Mouse (Mus musculus) intestine, postnatal 0 days (tissue): Measurements from ENCODE around the gene Dnah5. TPM values are rescaled to one million over a fixed set of nuclear protein-coding genes. Genes with fewer than 3 reads are reported as not detected.

Source experiments
- ATAC-seq: fragments of 200-750 bp; cut with Nextera tagmentation; 2 replicates; pipeline ENCODE4 v1.8.0; 2017; ENCODE audit warnings: mild to moderate bottlenecking, moderate TSS enrichment, moderate library complexity
- H3K27ac ChIP-seq: fragments of 300-500 bp; sonication (generic); 2 replicates; pipeline ENCODE4 v1.5.1; 2014; ENCODE audit warnings: mild to moderate bottlenecking, low read depth, low read length, moderate library complexity
- H3K27me3 ChIP-seq: fragments of 300-500 bp; sonication (generic); replicated peaks from 2 replicates; pipeline ENCODE4 v1.6.1; 2014; ENCODE audit warnings: low read length, mixed read lengths; ENCODE audit not compliant: control insufficient read depth, insufficient read depth
- H3K36me3 ChIP-seq: fragments of 300-500 bp; sonication (generic); 2 replicates; pipeline ENCODE4 v1.6.1; 2014; ENCODE audit warnings: mild to moderate bottlenecking, moderate library complexity; ENCODE audit not compliant: control insufficient read depth, insufficient read depth
- H3K4me1 ChIP-seq: fragments of 300-500 bp; sonication (generic); replicated peaks from 2 replicates; pipeline ENCODE4 v1.6.1; 2014; ENCODE audit warnings: antibody characterized with exemption, low read length, mixed read lengths; ENCODE audit not compliant: control insufficient read depth, insufficient read depth
- H3K4me2 ChIP-seq: fragments of 300-500 bp; sonication (generic); replicated peaks from 2 replicates; pipeline ENCODE4 v1.6.1; 2014; ENCODE audit warnings: low read depth, mild to moderate bottlenecking, moderate library complexity
- H3K4me3 ChIP-seq: fragments of 300-500 bp; sonication (generic); 2 replicates; pipeline ENCODE4 v1.5.1; 2014; ENCODE audit warnings: low read depth, low read length
- H3K9ac ChIP-seq: fragments of 300-500 bp; sonication (generic); 2 replicates; pipeline ENCODE4 v1.6.1; 2014; ENCODE audit warnings: mild to moderate bottlenecking, low read depth, low read length
- H3K9me3 ChIP-seq: fragments of 300-500 bp; sonication (generic); 2 replicates; pipeline ENCODE4 v1.6.1; 2016; ENCODE audit warnings: mixed run types; ENCODE audit not compliant: control insufficient read depth
- CTCF ChIP-seq: sonication (generic); IDR thresholded peaks from 2 replicates; pipeline ENCODE4 v1.5.1; 2016; ENCODE audit warnings: low read depth, mild to moderate bottlenecking, control low read depth, antibody characterized with exemption, moderate library complexity
- WGBS: fragments of 180-500 bp; shearing (Covaris S2); extraction: QIAGEN DNeasy Blood & Tissue Kit; methylation state at CpG from one replicate; pipeline ENCODE4 v1.1.7; 2014; 5-methylcytosine and 5-hydroxymethylcytosine counted together
- polyA plus RNA-seq: library from polyadenylated mRNA; unstranded; fragments of >200 nt; fragmentation: Nextera tagmentation; extraction: Ambion mirVana; gene quantifications from 2 replicates; pipeline ENCODE4 v1.2.1, GENCODE M21; 2015

The Dnah5 gene
- polyA plus RNA-seq, 1 experiment from 2014 or later, result 0.01 TPM

DNA sequence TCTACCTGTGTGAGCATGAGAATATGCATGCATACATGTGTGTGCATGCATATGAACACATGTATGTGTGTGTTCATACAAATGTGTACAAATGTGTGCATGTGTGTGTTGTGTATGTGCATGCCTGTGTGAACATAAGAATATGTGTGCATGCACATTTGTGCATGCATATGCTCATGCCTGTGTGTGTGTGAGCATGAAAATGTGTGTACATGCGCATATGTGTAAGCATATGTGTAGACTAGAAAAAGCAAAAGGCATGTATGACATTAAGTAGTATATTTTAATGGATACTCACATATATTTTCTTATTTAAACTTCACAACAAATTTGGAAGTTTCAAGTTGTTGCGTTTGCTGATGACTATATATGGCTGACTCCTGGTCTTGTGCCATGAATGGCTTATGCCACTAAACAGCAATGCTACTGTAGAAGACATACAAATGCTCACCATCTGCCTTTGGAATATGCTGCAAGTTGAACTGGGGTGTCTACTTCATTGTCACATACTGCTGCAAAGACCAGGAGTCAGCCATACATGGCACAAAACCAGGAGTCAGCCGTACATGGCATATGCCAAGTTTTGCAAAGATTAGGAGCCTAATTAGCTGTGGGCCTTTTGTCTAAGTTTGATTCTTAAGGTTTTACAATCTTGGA lies 263.2 kb downstream of the Dnah5 start:
- TF ChIP-seq CTCF, result no peak
- Histone ChIP-seq H3K27me3 (no peaks in the 10 kb centered on the region), H3K4me1 (no peaks in the 10 kb centered on the region), H3K4me2 (no peak overlapping the region), H3K27ac (no peak overlapping the region), H3K36me3 (no peaks in the 10 kb centered on the region), H3K9me3 (no peaks in the 10 kb centered on the region), H3K4me3 (no peak overlapping the region), H3K9ac (no peak overlapping the region)
- ATAC-seq, result no peak
- WGBS, result 94% methylated on average over 3 of the region's 3 CpGs

DNA sequence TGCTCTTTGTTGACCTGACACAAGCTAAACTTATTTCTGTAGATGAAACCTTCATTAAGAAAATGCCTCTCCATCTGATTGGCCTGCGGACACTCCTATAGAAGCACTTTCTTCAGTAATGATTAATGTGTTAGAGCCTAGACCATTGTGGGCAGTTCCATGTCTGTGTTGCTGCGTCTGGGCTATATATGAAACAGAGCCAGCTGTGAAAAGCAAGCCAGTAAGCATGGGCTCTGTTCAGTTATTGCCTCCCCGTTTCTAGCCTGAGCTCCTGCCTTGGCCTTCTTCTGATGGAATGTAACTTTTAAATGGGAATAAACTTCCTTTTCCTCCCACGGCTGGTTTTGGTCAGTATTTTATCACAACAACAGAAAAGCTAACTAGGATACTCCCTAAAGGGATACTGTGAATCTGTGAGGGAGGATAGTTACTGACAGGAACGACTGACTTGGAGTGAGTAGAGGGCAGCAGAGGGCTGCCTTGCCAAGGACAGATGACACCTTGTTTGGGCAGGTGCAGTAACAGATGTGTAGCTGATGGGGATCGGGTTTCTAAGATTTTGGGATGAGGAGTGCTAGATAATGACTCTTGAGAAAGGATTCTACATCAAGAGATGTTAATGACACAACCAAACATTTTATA lies 270.3 kb downstream of the Dnah5 start:
- 67% methylated on average over 6 of the region's 6 CpGs for WGBS
- ATAC-seq, result no peak

DNA sequence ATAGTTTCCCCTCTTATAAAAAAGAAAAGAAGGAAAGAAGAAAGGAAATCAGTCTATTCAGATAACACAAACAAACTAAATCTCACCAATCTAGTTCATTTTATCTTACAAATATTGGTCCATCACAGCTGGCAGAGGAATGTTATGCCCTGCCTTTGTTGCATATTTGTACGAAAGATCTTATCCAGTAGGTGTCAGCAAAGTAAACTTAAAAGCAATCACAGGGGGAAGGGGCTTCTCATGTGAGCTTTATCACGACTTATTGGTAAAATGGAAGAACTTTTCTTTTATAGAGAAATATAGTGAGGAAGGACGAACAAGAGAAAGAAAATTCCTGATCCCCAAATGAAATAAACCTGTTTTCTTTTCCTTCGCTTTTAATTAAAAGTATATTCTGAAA lies 299.3 kb downstream of the Dnah5 start:
- H3K9me3 ChIP-seq, result no peaks in the 10 kb centered on the region
- H3K4me3 ChIP-seq, result no peak overlapping the region
- no peaks in the 10 kb centered on the region for H3K27me3 ChIP-seq
- no peak overlapping the region for H3K9ac ChIP-seq
- no peak overlapping the region for H3K27ac ChIP-seq
- no peak for ATAC-seq
- no peak for TF ChIP-seq CTCF
- H3K4me1 ChIP-seq, result no peaks in the 10 kb centered on the region
- H3K36me3 ChIP-seq, result no peaks in the 10 kb centered on the region
- no peak overlapping the region for H3K4me2 ChIP-seq
- 42% methylated on average over 4 of the region's 4 CpGs for WGBS

More for the DNA sequence above, 270.3 kb downstream of the Dnah5 start:
- H3K9me3 ChIP-seq, result no peaks in the 10 kb centered on the region
- H3K4me1 ChIP-seq, result no peaks in the 10 kb centered on the region
- no peak for TF ChIP-seq CTCF
- H3K36me3 ChIP-seq, result no peaks in the 10 kb centered on the region
- no peak overlapping the region for H3K4me2 ChIP-seq
- H3K27me3 ChIP-seq, result no peaks in the 10 kb centered on the region
- H3K27ac ChIP-seq, result no peak overlapping the region
- no peak overlapping the region for H3K9ac ChIP-seq
- H3K4me3 ChIP-seq, result no peak overlapping the region

DNA sequence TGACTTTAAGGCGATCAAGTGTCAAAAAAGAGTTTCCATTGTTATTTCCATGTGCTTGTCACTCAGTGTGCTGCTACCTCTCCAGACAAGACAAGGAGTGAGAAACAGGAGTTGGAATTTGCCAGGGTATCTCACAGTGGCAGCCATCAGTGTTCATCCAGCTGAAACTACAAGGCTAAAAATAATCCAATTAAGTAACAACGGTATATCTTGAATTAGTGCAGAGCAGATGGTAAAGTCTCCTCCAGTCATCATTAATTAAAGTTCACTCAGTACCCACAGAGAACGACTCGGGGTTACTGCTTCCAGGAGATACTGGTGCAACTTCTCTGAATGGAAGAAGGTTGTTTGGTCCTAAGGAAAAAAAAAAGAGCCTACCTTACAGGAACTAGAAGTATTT lies 311.6 kb downstream of the Dnah5 start:
- H3K4me3 ChIP-seq, result no peak overlapping the region
- no peaks in the 10 kb centered on the region for H3K4me1 ChIP-seq
- ATAC-seq, result no peak
- no peaks in the 10 kb centered on the region for H3K36me3 ChIP-seq
- WGBS, result 70% methylated on average over 4 of the region's 4 CpGs
- no peaks in the 10 kb centered on the region for H3K9me3 ChIP-seq
- TF ChIP-seq CTCF, result no peak
- H3K27ac ChIP-seq, result no peak overlapping the region
- H3K4me2 ChIP-seq, result no peak overlapping the region
- H3K9ac ChIP-seq, result no peak overlapping the region
- H3K27me3 ChIP-seq, result no peaks in the 10 kb centered on the region

Other genes starting within 250 kb of the Dnah5 start
- 10.0 and 11.8 TPM in 2 replicates for gene Trio, start 177.9 kb upstream of the Dnah5 start, polyA plus RNA-seq